Mouse (Mus musculus) embryonic stem cell, embryonic (primary cell): ENCODE measurements around the gene Rcan2.

Experiments
- CTCF ChIA-PET, 4 experiments: fragments of 300-600 bp in 2 of 4; fragments of 350-600 bp in 2 of 4; sonication (Branson Sonifier 250); formaldehyde crosslinking; loops; one replicate each; lab custom pipeline; 2022; ENCODE audit warnings: inconsistent platforms in 2 of 4; lab: Charles Lee
- POLR2A ChIA-PET, 4 experiments: fragments of 300-600 bp in 2 of 4; fragments of 350-600 bp in 2 of 4; sonication (Branson Sonifier 250); formaldehyde crosslinking; loops; one replicate each; lab custom pipeline; 2022; ENCODE audit warnings: antibody characterized with exemption in 4 of 4, inconsistent platforms in 1 of 4; lab: Charles Lee

The Rcan2 gene

GRCm38 (mm10) chr17:44076051-44076680, 275.0 kb downstream of the Rcan2 start:
- POLR2A ChIA-PET: no interaction called here
- CTCF ChIA-PET: interaction anchor here in 3 of 4 experiments (0.5 to 1.8 kb wide), 5 partner anchors 46 to 180 kb away, joined by 3 to 6 read pairs (median 4); no protein-coding TSS in a partner anchor

- POLR2A ChIA-PET: interaction anchor here in 2 of 4 experiments (1.5 to 1.8 kb wide), 2 partner anchors 28 kb away, joined by 4 to 9 read pairs; partner anchors contain the start of gene Enpp4 (in 2 of the 2)
- CTCF ChIA-PET: interaction anchor here in 3 of 4 experiments (0.5 to 1.8 kb wide), 6 partner anchors 14 to 378 kb away, joined by 3 to 6 read pairs (median 3); no protein-coding TSS in a partner anchor
Observed at GRCm38 (mm10) chr17:44077146-44077842, 276.1 kb downstream of the Rcan2 start.

- ChIA-PET POLR2A (interaction anchor here in 3 of 4 experiments (1.2 to 1.8 kb wide), 3 partner anchors 9 to 28 kb away, joined by 3 to 9 read pairs (median 4); partner anchors contain the start of gene Enpp4 (in 2 of the 3)), CTCF (interaction anchor here (0.5 to 1.2 kb wide), 7 partner anchors 13 to 379 kb away, joined by 3 to 6 read pairs (median 3); no protein-coding TSS in a partner anchor)
Observed at GRCm38 (mm10) chr17:44077843-44078160, 276.7 kb downstream of the Rcan2 start.

GRCm38 (mm10) chr17:44078631-44079350, 277.6 kb downstream of the Rcan2 start, which contains the start of gene Enpp5:
TSS of gene Enpp5 (plus strand) at chr17:44078813.
- CTCF ChIA-PET: interaction anchor here in 3 of 4 experiments (0.6 to 1.2 kb wide), 4 partner anchors 51 to 380 kb away, joined by 3 to 4 read pairs (median 3); no protein-coding TSS in a partner anchor
- POLR2A ChIA-PET: interaction anchor here (0.7 to 1.8 kb wide), 7 partner anchors 10 to 253 kb away, joined by 3 to 9 read pairs (median 4); partner anchors contain the start of gene Enpp4 (in 2 of the 4)

GRCm38 (mm10) chr17:44083156-44083555, 282.0 kb downstream of the Rcan2 start:
- ChIA-PET CTCF (no interaction called here), POLR2A (no interaction called here)

GRCm38 (mm10) chr17:44088226-44088625, 287.1 kb downstream of the Rcan2 start:
- ChIA-PET POLR2A (interaction anchor here in 1 of 4 experiments (0.8 kb wide), 1 partner anchor 18 kb away, joined by 3 read pairs; no protein-coding TSS in a partner anchor), CTCF (no interaction called here)
